Mouse (Mus musculus) cerebellum, adult 9-10 months (tissue): Measurements from ENCODE around the gene Mcts1.

ENCODE experiments used
- DNase-seq: peaks from one replicate; pipeline ENCODE4 v3.0.0; 2022

The Mcts1 gene

GRCm38 (mm10) chrX:38656206-38656883, 56.0 kb downstream of the Mcts1 start:
- DNase-seq: no peak
